Mouse (Mus musculus) kidney, embryonic 15.5 days (tissue): ENCODE results near the gene Tfdp2. TPM values are rescaled to one million over a fixed set of nuclear protein-coding genes. Genes with fewer than 3 reads are reported as not detected.
A peak's percentile ranks its signal among the peaks of the same experiment; 100 is the strongest.

ENCODE experiments used
- ATAC-seq: fragments of 200-750 bp; cut with Nextera tagmentation; replicated peaks from 2 replicates; pipeline ENCODE4 v1.8.0; 2017; ENCODE audit warnings: moderate TSS enrichment; ENCODE audit not compliant: low FRiP score
- H3K27ac ChIP-seq: fragments of 300-500 bp; sonication (generic); 2 replicates; pipeline ENCODE4 v1.5.1; 2015; ENCODE audit warnings: mild to moderate bottlenecking, inconsistent platforms
- H3K27me3 ChIP-seq: fragments of 300-500 bp; sonication (generic); 2 replicates; pipeline ENCODE4 v1.6.1; 2015; ENCODE audit warnings: inconsistent platforms
- H3K36me3 ChIP-seq: fragments of 300-500 bp; sonication (generic); 2 replicates; pipeline ENCODE4 v1.6.1; 2015; ENCODE audit warnings: inconsistent platforms
- H3K4me1 ChIP-seq: fragments of 300-500 bp; sonication (generic); 2 replicates; pipeline ENCODE4 v1.6.1; 2015; ENCODE audit warnings: inconsistent platforms
- H3K4me2 ChIP-seq: fragments of 300-500 bp; sonication (generic); 2 replicates; pipeline ENCODE4 v1.6.1; 2015; ENCODE audit warnings: moderate library complexity, mild to moderate bottlenecking, inconsistent platforms
- H3K4me3 ChIP-seq: fragments of 300-500 bp; sonication (generic); replicated peaks from 2 replicates; pipeline ENCODE4 v1.5.1; 2015; ENCODE audit warnings: mild to moderate bottlenecking, inconsistent platforms
- H3K9ac ChIP-seq: fragments of 300-500 bp; sonication (generic); 2 replicates; pipeline ENCODE4 v1.6.1; 2015; ENCODE audit warnings: mild to moderate bottlenecking, inconsistent platforms
- H3K9me3 ChIP-seq: fragments of 300-500 bp; sonication (generic); replicated peaks from 2 replicates; pipeline ENCODE4 v1.6.1; 2016; ENCODE audit warnings: inconsistent platforms
- WGBS: fragments of 180-500 bp; shearing (Covaris S2); methylation state at CpG from one replicate; pipeline ENCODE4 v1.1.7; 2015; ENCODE audit warnings: mixed read lengths; 5-methylcytosine and 5-hydroxymethylcytosine counted together
- polyA plus RNA-seq: library from polyadenylated mRNA; unstranded; fragments of >200 nt; fragmentation: Nextera tagmentation; extraction: Ambion mirVana; gene quantifications from 2 replicates; pipeline ENCODE4 v1.2.1, GENCODE M21; 2015

Tfdp2 gene
- polyA plus RNA-seq, 1 experiment from 2014 or later, result 45.4 TPM

DNA sequence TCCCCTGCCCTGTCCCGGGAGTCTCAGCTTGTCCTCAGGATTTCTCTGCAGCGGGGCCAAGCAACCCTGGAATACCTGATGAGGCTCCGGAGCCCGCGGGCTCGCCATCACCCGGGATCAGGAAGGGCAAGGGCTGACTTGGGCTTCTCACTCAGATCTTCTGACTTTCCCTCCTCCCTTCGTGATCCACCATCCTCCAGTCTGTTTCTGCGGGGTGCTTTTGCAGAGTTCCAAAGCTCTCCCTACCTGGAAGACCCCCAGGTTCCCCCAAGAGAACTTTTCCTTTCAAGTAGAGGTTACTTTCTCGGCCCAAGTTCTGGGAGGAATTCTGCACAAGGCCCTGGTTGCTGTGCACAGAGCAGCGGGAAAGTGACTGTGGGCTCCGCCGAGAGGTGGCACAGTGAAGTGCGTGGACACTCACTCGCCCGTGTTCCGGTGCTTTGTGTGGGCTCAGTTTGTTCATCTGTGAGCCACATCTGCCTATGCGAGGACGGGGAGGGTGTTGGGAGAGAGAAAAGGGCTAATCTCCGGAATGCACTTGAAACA lies 634 bp downstream of the Tfdp2 start:
- H3K27ac ChIP-seq, result peak overlapping the region; percentile 91
- no peak for ATAC-seq
- WGBS, result under 1% methylated on average over 20 of the region's 20 CpGs
- H3K36me3 ChIP-seq, result no peaks in the 10 kb centered on the region
- peaks cover 22% of the 10 kb centered on the region for H3K4me1 ChIP-seq
- peak overlapping the region; percentile 95 for H3K4me2 ChIP-seq
- H3K4me3 ChIP-seq, result peak overlapping the region; percentile 92
- H3K9me3 ChIP-seq, result no peaks in the 10 kb centered on the region
- no peaks in the 10 kb centered on the region for H3K27me3 ChIP-seq
- H3K9ac ChIP-seq, result peak overlapping the region; percentile 85

GRCm38 (mm10) chr9:96197806-96198205 lies 1.7 kb downstream of the Tfdp2 start:
- Histone ChIP-seq H3K27me3 (no peaks in the 10 kb centered on the region), H3K9me3 (no peaks in the 10 kb centered on the region), H3K9ac (no peak overlapping the region), H3K4me3 (peak overlapping the region; percentile 92), H3K4me1 (peaks cover 22% of the 10 kb centered on the region), H3K4me2 (peak overlapping the region; percentile 95), H3K27ac (no peak overlapping the region), H3K36me3 (0 out of 2 replicates have a peak, but pooled peaks cover 6% of the 10 kb centered on the region)
- ATAC-seq, result no peak
- WGBS, result 60% methylated on average over 9 of the region's 9 CpGs

DNA sequence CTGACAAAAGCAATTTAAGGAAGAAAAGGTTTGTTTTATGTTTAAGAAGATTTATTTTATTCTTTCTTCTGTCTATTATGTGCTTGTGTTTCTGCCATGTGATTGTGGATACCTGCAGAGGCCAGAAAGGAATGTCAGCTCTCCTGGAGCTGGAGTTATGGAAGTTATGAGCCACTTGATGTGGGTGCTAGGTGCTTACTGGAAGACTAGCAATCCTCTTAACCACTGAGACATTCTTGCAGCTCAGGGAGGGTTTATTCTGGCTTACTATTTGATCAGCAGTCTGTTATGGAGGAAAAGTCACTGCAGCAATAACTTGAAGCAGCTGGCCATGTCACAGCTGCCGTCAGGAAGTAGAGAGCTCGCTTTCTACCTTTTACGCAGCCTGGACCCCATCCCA lies 7.6 kb downstream of the Tfdp2 start:
- Histone ChIP-seq H3K36me3 (peaks cover 28% of the 10 kb centered on the region; the same call in 1 of the 2 replicates), H3K9ac (no peak overlapping the region), H3K27me3 (no peaks in the 10 kb centered on the region), H3K4me2 (no peak overlapping the region), H3K27ac (no peak overlapping the region), H3K4me1 (no peaks in the 10 kb centered on the region), H3K4me3 (no peak overlapping the region), H3K9me3 (no peaks in the 10 kb centered on the region)
- WGBS, result 83% methylated on average over 3 of the region's 3 CpGs
- ATAC-seq, result no peak

GRCm38 (mm10) chr9:96207428-96207827 lies 11.4 kb downstream of the Tfdp2 start:
- no peaks in the 10 kb centered on the region for H3K27me3 ChIP-seq
- no peak overlapping the region for H3K4me3 ChIP-seq
- 90% methylated on average over 3 of the region's 3 CpGs for WGBS

GRCm38 (mm10) chr9:96213036-96213645 lies 17.1 kb downstream of the Tfdp2 start:
- 91% methylated on average over 3 of the region's 3 CpGs for WGBS
- no peaks in the 10 kb centered on the region for H3K9me3 ChIP-seq
- H3K4me3 ChIP-seq, result no peak overlapping the region
- H3K4me2 ChIP-seq, result no peak overlapping the region
- H3K4me1 ChIP-seq, result no peaks in the 10 kb centered on the region
- H3K27ac ChIP-seq, result no peak overlapping the region
- H3K27me3 ChIP-seq, result no peaks in the 10 kb centered on the region
- H3K36me3 ChIP-seq, result 0 out of 2 replicates have a peak, but pooled peaks cover 5% of the 10 kb centered on the region
- no peak for ATAC-seq
- H3K9ac ChIP-seq, result no peak overlapping the region

More at GRCm38 (mm10) chr9:96207428-96207827, 11.4 kb downstream of the Tfdp2 start:
- Histone ChIP-seq H3K36me3 (peaks cover 25% of the 10 kb centered on the region; the same call in 1 of the 2 replicates), H3K4me2 (no peak overlapping the region), H3K9ac (no peak overlapping the region), H3K9me3 (no peaks in the 10 kb centered on the region), H3K27ac (no peak overlapping the region), H3K4me1 (no peaks in the 10 kb centered on the region)
- no peak for ATAC-seq

DNA sequence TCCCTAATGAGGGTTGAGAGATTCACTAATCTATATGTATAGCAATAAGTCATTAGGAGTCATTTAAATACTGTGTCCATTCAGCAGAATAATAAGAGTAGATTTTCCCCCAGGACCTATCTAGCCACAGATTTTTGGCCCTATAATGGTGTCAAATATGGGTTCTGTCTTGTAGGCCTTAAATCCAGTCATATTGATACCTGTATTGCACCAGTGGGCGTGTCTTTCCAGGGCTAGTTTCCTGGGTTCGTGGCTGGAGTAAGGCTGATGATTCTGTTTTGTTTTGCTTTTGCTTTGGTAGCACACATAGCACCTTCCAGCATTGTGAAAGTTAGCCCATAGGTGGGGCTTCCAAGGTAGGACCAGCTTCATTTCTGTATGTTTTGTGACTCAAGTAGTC lies 18.1 kb downstream of the Tfdp2 start:
- WGBS, result 88% methylated on average over 2 of the region's 2 CpGs
- H3K9me3 ChIP-seq, result no peaks in the 10 kb centered on the region
- no peak for ATAC-seq
- no peaks in the 10 kb centered on the region for H3K4me1 ChIP-seq
- 0 out of 2 replicates have a peak, but pooled peaks cover 5% of the 10 kb centered on the region for H3K36me3 ChIP-seq
- H3K4me3 ChIP-seq, result no peak overlapping the region
- H3K4me2 ChIP-seq, result no peak overlapping the region
- H3K27ac ChIP-seq, result no peak overlapping the region
- H3K27me3 ChIP-seq, result no peaks in the 10 kb centered on the region
- no peak overlapping the region for H3K9ac ChIP-seq

GRCm38 (mm10) chr9:96217299-96217698 lies 21.2 kb downstream of the Tfdp2 start:
- no peaks in the 10 kb centered on the region for H3K27me3 ChIP-seq
- H3K4me1 ChIP-seq, result no peaks in the 10 kb centered on the region
- ATAC-seq, result no peak
- no peak overlapping the region for H3K9ac ChIP-seq
- 100% methylated on average over 1 of the region's 1 CpGs for WGBS
- H3K4me3 ChIP-seq, result no peak overlapping the region
- H3K9me3 ChIP-seq, result no peaks in the 10 kb centered on the region
- H3K36me3 ChIP-seq, result 0 out of 2 replicates have a peak, but pooled peaks cover 5% of the 10 kb centered on the region
- H3K27ac ChIP-seq, result no peak overlapping the region
- no peak overlapping the region for H3K4me2 ChIP-seq

GRCm38 (mm10) chr9:96217799-96218198 lies 21.7 kb downstream of the Tfdp2 start:
- Histone ChIP-seq H3K27me3 (no peaks in the 10 kb centered on the region), H3K4me2 (no peak overlapping the region), H3K4me3 (no peak overlapping the region), H3K9me3 (no peaks in the 10 kb centered on the region), H3K36me3 (0 out of 2 replicates have a peak, but pooled peaks cover 5% of the 10 kb centered on the region), H3K27ac (no peak overlapping the region), H3K4me1 (no peaks in the 10 kb centered on the region), H3K9ac (no peak overlapping the region)
- no peak for ATAC-seq

GRCm38 (mm10) chr9:96219114-96219669 lies 23.1 kb downstream of the Tfdp2 start:
- Histone ChIP-seq H3K27ac (no peak overlapping the region), H3K9ac (no peak overlapping the region)
- 72% methylated on average over 2 of the region's 2 CpGs for WGBS

DNA sequence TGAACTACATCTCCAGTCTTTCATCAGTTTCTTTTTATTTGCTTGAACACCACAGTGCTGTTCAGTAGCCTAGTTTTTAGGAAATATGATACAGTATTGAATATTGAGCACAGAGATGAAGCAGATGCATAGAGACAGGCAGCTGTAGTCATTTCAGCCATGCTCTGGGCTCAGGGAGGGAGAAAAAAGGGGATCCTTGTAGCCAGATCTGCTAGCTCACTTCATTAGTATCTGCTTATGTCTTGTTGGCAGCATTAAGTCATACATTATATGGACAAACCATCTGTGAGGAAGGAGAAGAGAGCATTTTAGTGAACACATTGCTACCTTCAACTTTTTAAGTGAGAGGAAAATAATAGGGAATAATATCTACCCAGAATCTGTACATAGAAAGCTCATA lies 24.3 kb downstream of the Tfdp2 start:
- no peak for ATAC-seq
- no peaks in the 10 kb centered on the region for H3K27me3 ChIP-seq

More at GRCm38 (mm10) chr9:96219114-96219669, 23.1 kb downstream of the Tfdp2 start:
- Histone ChIP-seq H3K4me2 (no peak overlapping the region), H3K27me3 (no peaks in the 10 kb centered on the region), H3K4me1 (no peaks in the 10 kb centered on the region), H3K4me3 (no peak overlapping the region), H3K36me3 (0 out of 2 replicates have a peak, but pooled peaks cover 5% of the 10 kb centered on the region), H3K9me3 (no peaks in the 10 kb centered on the region)
- no peak for ATAC-seq

GRCm38 (mm10) chr9:96223302-96223701 lies 27.2 kb downstream of the Tfdp2 start:
- Histone ChIP-seq H3K27ac (no peak overlapping the region), H3K4me3 (no peak overlapping the region), H3K36me3 (no peaks in the 10 kb centered on the region), H3K9me3 (no peaks in the 10 kb centered on the region), H3K4me1 (no peaks in the 10 kb centered on the region), H3K9ac (no peak overlapping the region), H3K27me3 (no peaks in the 10 kb centered on the region), H3K4me2 (no peak overlapping the region)
- WGBS, result 88% methylated on average over 2 of the region's 2 CpGs
- ATAC-seq, result no peak

More for the DNA sequence above, 24.3 kb downstream of the Tfdp2 start:
- H3K9ac ChIP-seq, result no peak overlapping the region
- no peak overlapping the region for H3K4me2 ChIP-seq
- H3K36me3 ChIP-seq, result no peaks in the 10 kb centered on the region
- H3K4me3 ChIP-seq, result no peak overlapping the region
- H3K4me1 ChIP-seq, result no peaks in the 10 kb centered on the region
- H3K9me3 ChIP-seq, result no peaks in the 10 kb centered on the region
- H3K27ac ChIP-seq, result no peak overlapping the region

GRCm38 (mm10) chr9:96228285-96228684 lies 32.2 kb downstream of the Tfdp2 start:
- H3K9ac ChIP-seq, result no peak overlapping the region
- no peaks in the 10 kb centered on the region for H3K27me3 ChIP-seq
- H3K4me1 ChIP-seq, result no peaks in the 10 kb centered on the region
- ATAC-seq, result no peak
- no peaks in the 10 kb centered on the region for H3K36me3 ChIP-seq
- no peaks in the 10 kb centered on the region for H3K9me3 ChIP-seq
- H3K27ac ChIP-seq, result no peak overlapping the region
- no peak overlapping the region for H3K4me3 ChIP-seq
- H3K4me2 ChIP-seq, result no peak overlapping the region
